In genomic region chr7:123370700-123371099, GRCm38 (mm10) we compare ENCODE assay signal across 8 mouse cellular contexts. TPM values are rescaled to one million over a fixed set of nuclear protein-coding genes. Genes with fewer than 3 reads are reported as not detected.
DNase-seq lines count a peak whose midpoint lies in the region; ATAC-seq and TF ChIP-seq lines count a peak whose summit lies in the region.

No protein-coding gene starts in this region.

- ATAC-seq in liver, embryonic 13.5 days (ENCODE audit: low read depth), result no peak
- ATAC-seq in CD4-positive, CD25-positive, alpha-beta regulatory T cell, adult 4 months, result no peak
- no peak for ATAC-seq in cerebellum, adult (ENCODE audit: insufficient number of reproducible peaks, low FRiP score, low TSS enrichment)

- no peaks in the 10 kb centered on the region for H3K27me3 ChIP-seq in thymus, adult 2 months (ENCODE audit: control insufficient read depth, insufficient read depth, low read length)
- H3K27me3 ChIP-seq in liver, embryonic 13.5 days, result no peaks in the 10 kb centered on the region

- TF ChIP-seq CTCF in gastrocnemius, adult 2 months (IDR thresholded peaks at IDR 0.05), result no peak
- no peak for TF ChIP-seq CTCF in thymus, adult 2 months (IDR thresholded peaks at IDR 0.05; ENCODE audit: borderline replicate concordance, control insufficient read depth, extremely low read depth, insufficient read depth, low read length, poor library complexity)

- H3K4me2 ChIP-seq in liver, embryonic 13.5 days, result peak overlapping the region; percentile 94

- H3K36me3 ChIP-seq in thymus, adult 2 months (ENCODE audit: control insufficient read depth, insufficient read depth, low read length), result no peaks in the 10 kb centered on the region
- no peaks in the 10 kb centered on the region for H3K36me3 ChIP-seq in liver, embryonic 13.5 days

- peaks cover 22% of the 10 kb centered on the region for H3K4me1 ChIP-seq in thymus, adult 2 months (replicated peaks; ENCODE audit: control insufficient read depth, insufficient read depth, low read length)
- peaks cover 46% of the 10 kb centered on the region for H3K4me1 ChIP-seq in liver, embryonic 13.5 days (replicated peaks)

- intact Hi-C loops in gastrocnemius, adult 2 months (cut with DNase I), result no loop called here

- peak; percentile 51 for DNase-seq in gastrocnemius, adult 2 months
- DNase-seq in gastrocnemius, postnatal 10 days, result no peak
- no peak for DNase-seq in thymus, adult 2 months
- DNase-seq in thymus, postnatal 10 days (ENCODE audit: low spot score in 2 of 2), result no peak
- DNase-seq in liver, embryonic 13.5 days, result no peak
- DNase-seq in urinary bladder, adult 2 months (ENCODE audit: low spot score), result no peak

- H3K9ac ChIP-seq in liver, embryonic 13.5 days, result peak overlapping the region; percentile 97

- no peaks in the 10 kb centered on the region for H3K9me3 ChIP-seq in liver, embryonic 13.5 days (replicated peaks)

- 82% methylated on average over 9 of the region's 9 CpGs for WGBS in thymus, adult 2 months
- WGBS in liver, embryonic 13.5 days (ENCODE audit: insufficient replicate concordance), result 58% methylated on average over 9 of the region's 9 CpGs

- peak overlapping the region; percentile 93 for H3K27ac ChIP-seq in gastrocnemius, adult 2 months
- no peak overlapping the region for H3K27ac ChIP-seq in thymus, adult 2 months (ENCODE audit: control insufficient read depth, insufficient read depth, low read length)
- H3K27ac ChIP-seq in liver, embryonic 13.5 days, result peak overlapping the region; percentile 88

- H3K4me3 ChIP-seq in gastrocnemius, adult 2 months, result peak overlapping the region; percentile 94
- H3K4me3 ChIP-seq in thymus, adult 2 months (ENCODE audit: control insufficient read depth, insufficient read depth, low read length), result peak overlapping the region; percentile 92; the same call in 1 of the 2 replicates
- H3K4me3 ChIP-seq in liver, embryonic 13.5 days (replicated peaks), result peak overlapping the region; percentile 93

- no peak for TF ChIP-seq POLR2A in thymus, adult 2 months (IDR thresholded peaks at IDR 0.05; ENCODE audit: control insufficient read depth, extremely low read depth, insufficient read depth, low read length, poor library complexity)

RNA-seq across cellular contexts. Expression of gene Arhgap17, which starts 1.0 kb away (rescaled TPM):
- total RNA-seq in gastrocnemius, adult 2 months (2021), result 10 to 100 TPM; 16.4 to 18.5 TPM
- 10 to 100 TPM; 18.6 to 31.9 TPM for total RNA-seq in gastrocnemius, postnatal 10 days (2021)
- 32.2 and 37.3 TPM in 2 replicates for polyA plus RNA-seq in thymus, adult 2 months (2012; rRNA removed)
- 8.5 and 12.0 TPM in 2 replicates for polyA plus RNA-seq in liver, embryonic 13.5 days (2015; fragmentation: Nextera tagmentation; extraction: Ambion mirVana)
- 27.4 and 27.9 TPM in 2 replicates for polyA plus RNA-seq in urinary bladder, adult 2 months (2012; rRNA removed)
- polyA plus RNA-seq in CD4-positive, CD25-positive, alpha-beta regulatory T cell, adult 4 months (2017; shearing (Covaris generic)), result 10 to 100 TPM; 22.5 to 22.7 TPM

RNA-seq across cellular contexts. Expression of gene Lcmt1, which starts 1.1 kb away (rescaled TPM):
- total RNA-seq in gastrocnemius, adult 2 months (2021), result 10 to 100 TPM; 28.5 to 28.8 TPM
- 10 to 100 TPM; 29.4 to 29.7 TPM for total RNA-seq in gastrocnemius, postnatal 10 days (2021)
- polyA plus RNA-seq in thymus, adult 2 months (2012; rRNA removed), result 30.9 and 31.9 TPM in 2 replicates
- 30.6 and 33.7 TPM in 2 replicates for polyA plus RNA-seq in liver, embryonic 13.5 days (2015; fragmentation: Nextera tagmentation; extraction: Ambion mirVana)
- 36.6 and 38.2 TPM in 2 replicates for polyA plus RNA-seq in urinary bladder, adult 2 months (2012; rRNA removed)
- polyA plus RNA-seq in CD4-positive, CD25-positive, alpha-beta regulatory T cell, adult 4 months (2017; shearing (Covaris generic)), result 10 to 100 TPM; 25.5 to 32.4 TPM
